Mouse (Mus musculus): Measurements from ENCODE around the gene Itm2a. TPM values are rescaled to one million over a fixed set of nuclear protein-coding genes. Genes with fewer than 3 reads are reported as not detected.

Gene Itm2a
- total and polyA plus RNA-seq, 3 experiments: 0.84 to 1.7 TPM; not detected in 1

DNA sequence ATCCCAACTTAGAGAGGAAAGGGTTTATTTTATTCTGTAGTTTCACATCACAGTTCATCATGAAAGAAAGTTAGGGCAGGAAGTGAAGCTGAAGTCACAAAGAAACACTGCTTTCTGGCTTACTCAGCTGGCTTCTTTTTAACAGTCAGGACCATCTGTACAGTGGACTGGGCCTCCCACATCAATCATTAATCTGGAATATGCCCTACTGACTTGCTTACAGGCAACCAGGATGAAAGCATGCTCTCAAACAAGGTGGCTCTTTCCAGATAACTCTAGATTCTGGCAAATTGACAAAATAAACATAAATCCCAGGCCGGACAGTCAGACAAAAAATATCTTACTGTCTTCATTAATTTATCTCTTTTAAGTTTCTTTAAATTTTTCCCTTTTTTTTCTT lies 27.8 kb downstream of the Itm2a start:
- no peaks in the 10 kb centered on the region; a peak in 1 of 4 replicates for H3K27me3 ChIP-seq (ENCODE audit: control insufficient read depth in 1 of 2, insufficient read depth in 2 of 2, low read length in 2 of 2)
- no peaks in the 10 kb centered on the region for H3K4me1 ChIP-seq (ENCODE audit: control insufficient read depth in 1 of 2, insufficient read depth in 2 of 2, low read length in 2 of 2)
- no peaks in the 10 kb centered on the region for H3K36me3 ChIP-seq (ENCODE audit: control insufficient read depth in 1 of 2, insufficient read depth in 2 of 2, low read length in 2 of 2)
- no peaks in the 10 kb centered on the region for H3K9me3 ChIP-seq (replicated peaks; ENCODE audit: insufficient read depth, low read length)
- no peak for TF ChIP-seq TBP (IDR thresholded peaks at IDR 0.05; ENCODE audit: low read depth, low read length)
- peak; percentile 38; the same call in 1 of the 2 replicates for TF ChIP-seq TCF12 (IDR thresholded peaks at IDR 0.05; ENCODE audit: low read depth, low read length)
- peak; percentile 25 for DNase-seq (ENCODE audit: low read depth, low spot score)
- no peak overlapping the region for H3K4me3 ChIP-seq (ENCODE audit: control insufficient read depth in 1 of 2, insufficient read depth in 1 of 2, low read depth in 2 of 2, low read length in 2 of 2)
- no peaks in the 10 kb centered on the region for H3K79me2 ChIP-seq (ENCODE audit: control insufficient read depth, insufficient read depth, low read length, poor library complexity)
- no peak overlapping the region for H3K27ac ChIP-seq (ENCODE audit: control insufficient read depth, low read depth, low read length)
- H3K9ac ChIP-seq (ENCODE audit: control insufficient read depth, low read depth, low read length, poor library complexity, severe bottlenecking): no peak overlapping the region

Other genes with a start within 250 kb of the Itm2a start
- gene Gpr174, start 147.5 kb downstream of the Itm2a start, total RNA-seq (2012; rRNA removed): 1.1 and 2.6 TPM in 2 replicates
- 1 to 10 TPM in 1 of 2 experiments, not detected in 1; 2.8 TPM for gene Gpr174, start 147.5 kb downstream of the Itm2a start, polyA plus RNA-seq (2012; ENCODE audit: insufficient read depth in 1 of 2, insufficient read length in 2 of 2, low read depth in 1 of 2, low replicate concordance in 2 of 2, missing spikeins in 1 of 2)

Measured in MEL (cell line).